Mouse (Mus musculus): ENCODE data around the gene Ccdc87. TPM values are rescaled to one million over a fixed set of nuclear protein-coding genes. Genes with fewer than 3 reads are reported as not detected.
"Not testable (repeated sequence)": the region's sequence is repeated elsewhere in the genome, so short reads cannot be mapped to it uniquely, and the experiment has no call there.

Gene Ccdc87
- polyA plus RNA-seq, 1 experiment, result not detected

- Histone ChIP-seq H3K27ac (replicated peaks; ENCODE audit: low read depth, low read length) (peak within 1 kb of the TSS; percentile 8; the same call in 1 of the 2 replicates), H3K4me1 (ENCODE audit: control insufficient read depth, insufficient read depth, insufficient read length, low read length) (peaks cover 5% of the 10 kb centered on the region; the same call in 1 of the 2 replicates), H3K4me3 (ENCODE audit: insufficient read depth, low read depth, low read length) (peak within 1 kb of the TSS; percentile 70)
Observed at GRCm38 (mm10) chr19:4854552-4855469, 15.6 kb downstream of the Ccdc87 start, which contains the start of gene Ctsf. TSS of gene Ctsf (plus strand) at chr19:4855130.

- Histone ChIP-seq H3K4me1 (ENCODE audit: control insufficient read depth, insufficient read depth, insufficient read length, low read length) (peaks cover 5% of the 10 kb centered on the region; the same call in 1 of the 2 replicates), H3K27ac (replicated peaks; ENCODE audit: low read depth, low read length) (0 out of 2 replicates have a peak overlapping the region, but pooled peaks have one; percentile 8), H3K4me3 (ENCODE audit: insufficient read depth, low read depth, low read length) (peak overlapping the region; percentile 70)
Observed at GRCm38 (mm10) chr19:4855470-4855820, 16.3 kb downstream of the Ccdc87 start.

- Histone ChIP-seq H3K4me1 (ENCODE audit: control insufficient read depth, insufficient read depth, insufficient read length, low read length) (peaks cover 5% of the 10 kb centered on the region; the same call in 1 of the 2 replicates), H3K4me3 (ENCODE audit: insufficient read depth, low read depth, low read length) (peak overlapping the region; percentile 70), H3K27ac (replicated peaks; ENCODE audit: low read depth, low read length) (no peak overlapping the region)
Observed at GRCm38 (mm10) chr19:4855951-4856350, 16.8 kb downstream of the Ccdc87 start.

GRCm38 (mm10) chr19:4859081-4859480 lies 19.9 kb downstream of the Ccdc87 start:
- Histone ChIP-seq H3K4me1 (ENCODE audit: control insufficient read depth, insufficient read depth, insufficient read length, low read length) (peaks cover 5% of the 10 kb centered on the region; the same call in 1 of the 2 replicates), H3K4me3 (ENCODE audit: insufficient read depth, low read depth, low read length) (no peak overlapping the region), H3K27ac (replicated peaks; ENCODE audit: low read depth, low read length) (no peak overlapping the region)

GRCm38 (mm10) chr19:4863048-4863447 lies 23.9 kb downstream of the Ccdc87 start:
- Histone ChIP-seq H3K27ac (replicated peaks; ENCODE audit: low read depth, low read length) (no peak overlapping the region), H3K4me3 (ENCODE audit: insufficient read depth, low read depth, low read length) (no peak overlapping the region), H3K4me1 (ENCODE audit: control insufficient read depth, insufficient read depth, insufficient read length, low read length) (no peaks in the 10 kb centered on the region)

GRCm38 (mm10) chr19:4865147-4865546 lies 26.0 kb downstream of the Ccdc87 start:
- Histone ChIP-seq H3K27ac (replicated peaks; ENCODE audit: low read depth, low read length) (no peak overlapping the region), H3K4me1 (ENCODE audit: control insufficient read depth, insufficient read depth, insufficient read length, low read length) (no peaks in the 10 kb centered on the region), H3K4me3 (ENCODE audit: insufficient read depth, low read depth, low read length) (no peak overlapping the region)

- H3K4me3 ChIP-seq (ENCODE audit: insufficient read depth, low read depth, low read length); H3K27ac ChIP-seq (replicated peaks; ENCODE audit: low read depth, low read length); H3K4me1 ChIP-seq (ENCODE audit: control insufficient read depth, insufficient read depth, insufficient read length, low read length): not testable (repeated sequence)
Observed at GRCm38 (mm10) chr19:4874613-4875012, 35.4 kb downstream of the Ccdc87 start.

GRCm38 (mm10) chr19:4876241-4876640 lies 37.1 kb downstream of the Ccdc87 start:
- Histone ChIP-seq H3K27ac (replicated peaks; ENCODE audit: low read depth, low read length) (no peak overlapping the region), H3K4me1 (ENCODE audit: control insufficient read depth, insufficient read depth, insufficient read length, low read length) (no peaks in the 10 kb centered on the region; the same call in 1 of the 2 replicates), H3K4me3 (ENCODE audit: insufficient read depth, low read depth, low read length) (no peak overlapping the region)

GRCm38 (mm10) chr19:4876755-4877154 lies 37.6 kb downstream of the Ccdc87 start:
- H3K27ac ChIP-seq (replicated peaks; ENCODE audit: low read depth, low read length), result no peak overlapping the region
- H3K4me1 ChIP-seq (ENCODE audit: control insufficient read depth, insufficient read depth, insufficient read length, low read length), result no peaks in the 10 kb centered on the region; the same call in 1 of the 2 replicates
- H3K4me3 ChIP-seq (ENCODE audit: insufficient read depth, low read depth, low read length), result peak overlapping the region; percentile 3; the same call in 1 of the 2 replicates

- H3K27ac ChIP-seq (replicated peaks; ENCODE audit: low read depth, low read length), result no peak within 1 kb of the TSS
- H3K4me3 ChIP-seq (ENCODE audit: insufficient read depth, low read depth, low read length), result peak within 1 kb of the TSS; percentile 96
- H3K4me1 ChIP-seq (ENCODE audit: control insufficient read depth, insufficient read depth, insufficient read length, low read length), result no peaks in the 10 kb centered on the region; the same call in 1 of the 2 replicates
Observed at GRCm38 (mm10) chr19:4877785-4878184, 38.6 kb downstream of the Ccdc87 start, which contains the start of gene Actn3. TSS of gene Actn3 (minus strand) at chr19:4877909.

GRCm38 (mm10) chr19:4878405-4879323 lies 39.5 kb downstream of the Ccdc87 start, which contains the start of gene Zdhhc24:
TSS of gene Zdhhc24 (plus strand) at chr19:4878668.
- no peaks in the 10 kb centered on the region; the same call in 1 of the 2 replicates for H3K4me1 ChIP-seq (ENCODE audit: control insufficient read depth, insufficient read depth, insufficient read length, low read length)
- no peak within 1 kb of the TSS for H3K27ac ChIP-seq (replicated peaks; ENCODE audit: low read depth, low read length)
- H3K4me3 ChIP-seq (ENCODE audit: insufficient read depth, low read depth, low read length), result peak within 1 kb of the TSS; percentile 96

- H3K4me1 ChIP-seq (ENCODE audit: control insufficient read depth, insufficient read depth, insufficient read length, low read length), result no peaks in the 10 kb centered on the region; the same call in 1 of the 2 replicates
- H3K27ac ChIP-seq (replicated peaks; ENCODE audit: low read depth, low read length), result no peak overlapping the region
- peak overlapping the region; percentile 96 for H3K4me3 ChIP-seq (ENCODE audit: insufficient read depth, low read depth, low read length)
Observed at GRCm38 (mm10) chr19:4879324-4879703, 40.1 kb downstream of the Ccdc87 start.

- H3K4me1 ChIP-seq (ENCODE audit: control insufficient read depth, insufficient read depth, insufficient read length, low read length), result no peaks in the 10 kb centered on the region; the same call in 1 of the 2 replicates
- H3K27ac ChIP-seq (replicated peaks; ENCODE audit: low read depth, low read length), result no peak overlapping the region
- H3K4me3 ChIP-seq (ENCODE audit: insufficient read depth, low read depth, low read length), result no peak overlapping the region
Observed at GRCm38 (mm10) chr19:4883961-4884360, 44.8 kb downstream of the Ccdc87 start.

- Histone ChIP-seq H3K4me1 (ENCODE audit: control insufficient read depth, insufficient read depth, insufficient read length, low read length) (no peaks in the 10 kb centered on the region), H3K4me3 (ENCODE audit: insufficient read depth, low read depth, low read length) (no peak overlapping the region), H3K27ac (replicated peaks; ENCODE audit: low read depth, low read length) (no peak overlapping the region)
Observed at GRCm38 (mm10) chr19:4889791-4890190, 50.6 kb downstream of the Ccdc87 start.

- Histone ChIP-seq H3K4me3 (ENCODE audit: insufficient read depth, low read depth, low read length) (no peak overlapping the region), H3K4me1 (ENCODE audit: control insufficient read depth, insufficient read depth, insufficient read length, low read length) (no peaks in the 10 kb centered on the region), H3K27ac (replicated peaks; ENCODE audit: low read depth, low read length) (no peak overlapping the region)
Observed at GRCm38 (mm10) chr19:4891798-4892197, 52.6 kb downstream of the Ccdc87 start.

Data from brown adipose tissue, adult 24 weeks (tissue).